Mouse (Mus musculus) CH12.LX (cell line): Measurements from ENCODE around the gene Plscr5. TPM values are rescaled to one million over a fixed set of nuclear protein-coding genes. Genes with fewer than 3 reads are reported as not detected.

Source experiments
- DNase-seq: peaks from one replicate; pipeline ENCODE4 v3.0.0-alpha.2; 2013; ENCODE audit errors: extremely low read depth
- H3K27ac ChIP-seq: 2 replicates; pipeline ENCODE4 v1.5.1; 2012; ENCODE audit warnings: low read depth, mild to moderate bottlenecking, control low read depth, moderate library complexity; ENCODE audit not compliant: insufficient read depth
- H3K27me3 ChIP-seq: replicated peaks from 2 replicates; pipeline ENCODE3; 2012; ENCODE audit warnings: inconsistent platforms
- H3K36me3 ChIP-seq, 2 experiments: replicated peaks in 1 of 2; 2 replicates each; pipeline versions ENCODE3 to v1.6.1; 2012; ENCODE audit warnings: inconsistent platforms in 1 of 2, low read length in 1 of 2, mild to moderate bottlenecking in 1 of 2, mixed read lengths in 1 of 2, moderate library complexity in 1 of 2; ENCODE audit not compliant: control insufficient read depth in 1 of 2, insufficient read depth in 1 of 2
- H3K4me1 ChIP-seq, 2 experiments: 2 replicates each; pipeline ENCODE4 v1.6.1; 2012; ENCODE audit warnings: inconsistent platforms in 1 of 2, moderate library complexity in 1 of 2; ENCODE audit not compliant: insufficient read depth in 2 of 2, control insufficient read depth in 1 of 2
- H3K4me2 ChIP-seq: 2 replicates; pipeline ENCODE4 v1.6.1; 2012; ENCODE audit warnings: low read depth, mild to moderate bottlenecking, control low read depth; ENCODE audit not compliant: poor library complexity, insufficient read depth, severe bottlenecking
- H3K4me3 ChIP-seq, 3 experiments: fragments of 150-350 bp in 1 of 3; sonication (generic) in 1 of 3; replicated peaks in 1 of 3; 2 replicates each; pipeline versions ENCODE3 to v1.5.1; 2011 to 2012; ENCODE audit warnings: low read depth in 2 of 3, low read length in 2 of 3, mild to moderate bottlenecking in 2 of 3, moderate library complexity in 2 of 3, control low read depth in 1 of 3, improper control_type of control experiment in 1 of 3, inconsistent platforms in 1 of 3, mixed read lengths in 1 of 3; ENCODE audit not compliant: poor library complexity in 1 of 3
- H3K79me2 ChIP-seq: replicated peaks from 2 replicates; pipeline ENCODE4 v1.6.1; 2012; ENCODE audit warnings: mild to moderate bottlenecking, moderate library complexity; ENCODE audit not compliant: control insufficient read depth, poor library complexity, insufficient read depth, severe bottlenecking; ENCODE audit errors: extremely low read depth
- H3K9ac ChIP-seq: 2 replicates; pipeline ENCODE4 v1.6.1; 2012; ENCODE audit warnings: low read depth, mild to moderate bottlenecking, control low read depth, moderate library complexity; ENCODE audit not compliant: insufficient read depth
- H3K9me3 ChIP-seq: replicated peaks from 2 replicates; pipeline ENCODE3; 2012; ENCODE audit warnings: low read length, inconsistent platforms, mixed read lengths
- BHLHE40 ChIP-seq: IDR thresholded peaks from 2 replicates; pipeline ENCODE4 v1.6.1; 2011; ENCODE audit warnings: mild to moderate bottlenecking, low read depth, low read length, improper control_type of control experiment
- CHD1 ChIP-seq: IDR thresholded peaks from 2 replicates; pipeline ENCODE4 v1.6.1; 2012; ENCODE audit warnings: low read depth, low read length, improper control_type of control experiment, inconsistent platforms
- CHD2 ChIP-seq: IDR thresholded peaks from 2 replicates; pipeline ENCODE4 v1.6.1; 2011; ENCODE audit warnings: low read length, improper control_type of control experiment
- CTCF ChIP-seq, 2 experiments: IDR thresholded peaks in 1 of 2; conservative IDR thresholded peaks in 1 of 2; 2 replicates each; pipeline ENCODE4 v1.5.1; 2011 to 2012; ENCODE audit warnings: low read depth in 2 of 2, low read length in 2 of 2, improper control_type of control experiment in 1 of 2, inconsistent platforms in 1 of 2, mild to moderate bottlenecking in 1 of 2, moderate library complexity in 1 of 2
- E2F4 ChIP-seq: IDR thresholded peaks from 2 replicates; pipeline ENCODE4 v1.6.1; 2011; ENCODE audit warnings: low read depth, low read length, improper control_type of control experiment; ENCODE audit not compliant: insufficient replicate concordance
- ELF1 ChIP-seq: IDR thresholded peaks from 2 replicates; pipeline ENCODE4 v1.6.1; 2014; ENCODE audit warnings: low read depth, mild to moderate bottlenecking, inconsistent platforms, low read length, improper control_type of control experiment
- EP300 ChIP-seq: IDR thresholded peaks from 2 replicates; pipeline ENCODE4 v1.6.1; 2011; ENCODE audit warnings: low read length, improper control_type of control experiment
- ETS1 ChIP-seq: conservative IDR thresholded peaks from 2 replicates; pipeline ENCODE4 v1.6.1; 2012; ENCODE audit warnings: low read depth, mild to moderate bottlenecking, inconsistent platforms, low read length, improper control_type of control experiment, moderate library complexity
- GABPA ChIP-seq: IDR thresholded peaks from 2 replicates; pipeline ENCODE4 v1.6.1; 2012; ENCODE audit warnings: low read depth, low read length, improper control_type of control experiment, inconsistent platforms; ENCODE audit not compliant: insufficient replicate concordance
- HCFC1 ChIP-seq: IDR thresholded peaks from 2 replicates; pipeline ENCODE4 v1.6.1; 2012; ENCODE audit warnings: low read depth, mild to moderate bottlenecking, inconsistent platforms, low read length, improper control_type of control experiment
- IRF4 ChIP-seq: IDR thresholded peaks from 2 replicates; pipeline ENCODE4 v1.6.1; 2014; ENCODE audit warnings: low read depth, mild to moderate bottlenecking, inconsistent platforms, low read length, improper control_type of control experiment
- JUN ChIP-seq: IDR thresholded peaks from 2 replicates; pipeline ENCODE4 v1.6.1; 2011; ENCODE audit warnings: low read depth, mild to moderate bottlenecking, low read length, improper control_type of control experiment, moderate library complexity; ENCODE audit not compliant: insufficient read depth
- JUND ChIP-seq: conservative IDR thresholded peaks from 2 replicates; pipeline ENCODE4 v1.6.1; 2011; ENCODE audit warnings: low read depth, low read length, improper control_type of control experiment
- KAT2A ChIP-seq: IDR thresholded peaks from 2 replicates; pipeline ENCODE4 v1.6.1; 2012; ENCODE audit warnings: low read length, improper control_type of control experiment, inconsistent platforms; ENCODE audit not compliant: insufficient replicate concordance
- MAFK ChIP-seq: IDR thresholded peaks from 2 replicates; pipeline ENCODE4 v1.6.1; 2011; ENCODE audit warnings: low read length, improper control_type of control experiment; ENCODE audit not compliant: insufficient replicate concordance
- MAX ChIP-seq: IDR thresholded peaks from 2 replicates; pipeline ENCODE4 v1.6.1; 2011; ENCODE audit warnings: low read length, improper control_type of control experiment
- MAZ ChIP-seq: IDR thresholded peaks from 2 replicates; pipeline ENCODE4 v1.6.1; 2012; ENCODE audit warnings: low read depth, mild to moderate bottlenecking, inconsistent platforms, low read length, improper control_type of control experiment, moderate library complexity
- MEF2A ChIP-seq: IDR thresholded peaks from 2 replicates; pipeline ENCODE4 v1.6.1; 2014; ENCODE audit warnings: low read depth, mild to moderate bottlenecking, inconsistent platforms, low read length, improper control_type of control experiment, borderline replicate concordance
- MXI1 ChIP-seq: IDR thresholded peaks from 2 replicates; pipeline ENCODE4 v1.6.1; 2011; ENCODE audit warnings: mild to moderate bottlenecking, low read depth, low read length, improper control_type of control experiment
- MYC ChIP-seq: IDR thresholded peaks from 2 replicates; pipeline ENCODE4 v1.6.1; 2011; ENCODE audit warnings: low read depth, mild to moderate bottlenecking, improper control_type of control experiment, low read length
- NELFE ChIP-seq: IDR thresholded peaks from 2 replicates; pipeline ENCODE4 v1.6.1; 2011; ENCODE audit warnings: low read depth, low read length, improper control_type of control experiment
- NRF1 ChIP-seq: IDR thresholded peaks from 2 replicates; pipeline ENCODE4 v1.6.1; 2014; ENCODE audit warnings: low read depth, mild to moderate bottlenecking, inconsistent platforms, low read length, improper control_type of control experiment, moderate library complexity
- PAX5 ChIP-seq: IDR thresholded peaks from 2 replicates; pipeline ENCODE4 v1.6.1; 2012; ENCODE audit warnings: low read length, inconsistent platforms, mixed read lengths
- POLR2A ChIP-seq: IDR thresholded peaks from 2 replicates; pipeline ENCODE4 v1.6.1; 2011; ENCODE audit warnings: low read depth, mild to moderate bottlenecking, improper control_type of control experiment, low read length
- POLR2AphosphoS2 ChIP-seq: IDR thresholded peaks from 2 replicates; pipeline ENCODE4 v1.6.1; 2011; ENCODE audit warnings: low read depth, low read length, improper control_type of control experiment
- RAD21 ChIP-seq: IDR thresholded peaks from 2 replicates; pipeline ENCODE4 v1.6.1; 2011; ENCODE audit warnings: low read depth, mild to moderate bottlenecking, low read length, improper control_type of control experiment, moderate library complexity
- RCOR1 ChIP-seq: conservative IDR thresholded peaks from 2 replicates; pipeline ENCODE4 v1.6.1; 2012; ENCODE audit warnings: low read depth, mild to moderate bottlenecking, inconsistent platforms, low read length, improper control_type of control experiment
- SIN3A ChIP-seq: IDR thresholded peaks from 2 replicates; pipeline ENCODE4 v1.6.1; 2012; ENCODE audit warnings: low read length, improper control_type of control experiment, inconsistent platforms
- SMC3 ChIP-seq: IDR thresholded peaks from 2 replicates; pipeline ENCODE4 v1.6.1; 2011; ENCODE audit warnings: low read depth, low read length, improper control_type of control experiment
- TBP ChIP-seq: conservative IDR thresholded peaks from 2 replicates; pipeline ENCODE4 v1.6.1; 2011; ENCODE audit warnings: low read depth, low read length, improper control_type of control experiment
- TCF12 ChIP-seq: IDR thresholded peaks from 2 replicates; pipeline ENCODE4 v1.6.1; 2014; ENCODE audit warnings: low read depth, mild to moderate bottlenecking, inconsistent platforms, low read length, improper control_type of control experiment
- UBTF ChIP-seq: IDR thresholded peaks from 2 replicates; pipeline ENCODE4 v1.6.1; 2012; ENCODE audit warnings: low read depth, mild to moderate bottlenecking, inconsistent platforms, low read length, improper control_type of control experiment, moderate library complexity
- USF1 ChIP-seq: IDR thresholded peaks from 2 replicates; pipeline ENCODE4 v1.6.1; 2014; ENCODE audit warnings: low read depth, mild to moderate bottlenecking, inconsistent platforms, low read length, improper control_type of control experiment
- ZC3H11A ChIP-seq: IDR thresholded peaks from 2 replicates; pipeline ENCODE4 v1.6.1; 2012; ENCODE audit warnings: low read depth, mild to moderate bottlenecking, inconsistent platforms, low read length, improper control_type of control experiment
- ZMIZ1 ChIP-seq: IDR thresholded peaks from 2 replicates; pipeline ENCODE4 v1.6.1; 2012; ENCODE audit warnings: low read depth, mild to moderate bottlenecking, inconsistent platforms, low read length, improper control_type of control experiment
- dilution Hi-C: fragments of 300-500 bp; cut with MboI; formaldehyde crosslinking; loops from 2 replicates; pipeline ENCODE4 v1.14.3; 2020; ENCODE audit warnings: low sequenced_read_pairs; ENCODE audit not compliant: extremely low pct_unique_long_range_greater_than_20kb, extremely low pct_ligation_motif_present
- in situ Hi-C: fragments of 300-500 bp; cut with MboI; formaldehyde crosslinking; loops from 3 replicates; pipeline ENCODE4 v1.14.3; 2019; ENCODE audit warnings: low sequenced_read_pairs, low pct_ligation_motif_present, low pct_unique_long_range_greater_than_20kb, mixed read lengths
- polyA plus RNA-seq: library from polyadenylated mRNA; unstranded; fragments of >175 nt; gene quantifications from 2 replicates; pipeline ENCODE4 v1.2.1, GENCODE M21; 2012; ENCODE audit warnings: low read depth; ENCODE audit not compliant: insufficient read length
- total RNA-seq, 2 experiments: library from RNA; depleted of rRNA; stranded (reverse); fragments of 300-350 nt in 1 of 2; fragments of >200 nt in 1 of 2; gene quantifications; 2 replicates each; pipeline ENCODE4 v1.2.3; 2012 to 2014

Plscr5 gene
- total and polyA plus RNA-seq, 3 experiments: not detected

- TF ChIP-seq NELFE (peak; percentile 30; the same call in 1 of the 2 replicates), PAX5 (no peak), MAFK (no peak), MYC (no peak), POLR2A (peak; percentile 53), NRF1 (0 out of 2 replicates have a peak, but pooled peaks have one; percentile 26), RAD21 (peak; percentile 14; the same call in 1 of the 2 replicates), CHD1 (peak; percentile 84)
Observed at GRCm38 (mm10) chr9:92248773-92249446, 56.2 kb downstream of the Plscr5 start (continued).

DNA sequence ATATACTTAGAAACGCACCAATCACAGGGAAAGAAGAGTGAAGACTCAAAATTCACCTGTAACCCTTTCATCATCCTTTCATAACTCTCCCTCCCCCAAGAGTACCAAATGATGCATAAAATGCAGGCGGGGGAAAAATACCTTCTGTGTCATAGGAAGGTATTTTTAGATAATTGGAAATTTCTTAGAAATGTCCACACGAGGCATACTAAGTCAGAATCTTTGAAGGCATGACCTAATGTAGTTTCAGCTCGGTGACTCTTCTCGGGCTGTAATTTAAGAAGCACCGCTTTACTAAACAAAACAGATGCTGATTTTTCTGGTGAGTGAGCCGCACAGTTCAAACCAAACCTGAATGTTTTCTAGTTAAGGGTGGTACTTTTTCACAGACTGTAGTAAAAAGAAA lies 56.7 kb downstream of the Plscr5 start, which contains the start of gene Plscr1:
TSS of gene Plscr1 (plus strand) at position 304 of the 406 bp plus-strand sequence.
- Histone ChIP-seq H3K4me2 (peak within 1 kb of the TSS; percentile 95), H3K9me3 (no peaks in the 10 kb centered on the region), H3K27ac (peak within 1 kb of the TSS; percentile 100), H3K27me3 (no peaks in the 10 kb centered on the region), H3K36me3 (peaks cover 7 to 11% of the 10 kb centered on the region in 2 experiments), H3K9ac (peak within 1 kb of the TSS; percentile 100), H3K4me1 (peaks cover 0 to 21% of the 10 kb centered on the region in 2 experiments; a peak in 2 of 4 replicates), H3K4me3 (peak within 1 kb of the TSS; percentile 84 to 99 (median 91)), H3K79me2 (peaks cover 35% of the 10 kb centered on the region)
- DNase-seq: peak; percentile 92
- TF ChIP-seq CHD2: peak; percentile 87
- TF ChIP-seq MXI1: peak; percentile 59; the same call in 1 of the 2 replicates
- TF ChIP-seq E2F4: 0 out of 2 replicates have a peak, but pooled peaks have one; percentile 72
- TF ChIP-seq EP300: peak; percentile 85
- TF ChIP-seq ELF1: no peak
- peak; percentile 79 for TF ChIP-seq RCOR1
- TF ChIP-seq GABPA: no peak
- peak; percentile 98 for TF ChIP-seq MAZ
- peak; percentile 80 for TF ChIP-seq MAFK
- TF ChIP-seq POLR2AphosphoS2: 0 out of 2 replicates have a peak, but pooled peaks have one; percentile 24
- peak; percentile 77 for TF ChIP-seq IRF4
- peak; percentile 92 for TF ChIP-seq TBP
- TF ChIP-seq TCF12: peak; percentile 91
- peak; percentile 88 for TF ChIP-seq ZMIZ1
- peak; percentile 85 for TF ChIP-seq JUN
- peak; percentile 88 for TF ChIP-seq BHLHE40
- peak; percentile 98 for TF ChIP-seq ETS1
- no peak for TF ChIP-seq CHD1
- peak; percentile 84; the same call in 1 of the 2 replicates for TF ChIP-seq JUND
- TF ChIP-seq HCFC1: peak; percentile 30; the same call in 1 of the 2 replicates
- TF ChIP-seq UBTF: no peak
- peak; percentile 99 for TF ChIP-seq MEF2A
- TF ChIP-seq CTCF (conservative IDR thresholded peaks at IDR 0.05 in 1 of 2, IDR thresholded peaks at IDR 0.05 in 1 of 2; ENCODE audit: low read depth in 2 of 2, low read length in 2 of 2): no peak
- TF ChIP-seq SMC3: no peak
- TF ChIP-seq ZC3H11A: no peak
- TF ChIP-seq USF1: no peak
- TF ChIP-seq NELFE: 0 out of 2 replicates have a peak, but pooled peaks have one; percentile 46
- TF ChIP-seq MAX: peak; percentile 60
- TF ChIP-seq KAT2A: no peak
- peak; percentile 4 for TF ChIP-seq RAD21
- peak; percentile 92 for TF ChIP-seq MYC
- peak; percentile 85 for TF ChIP-seq SIN3A
- dilution Hi-C loops: no loop called here
- in situ Hi-C loops: loop anchor here (25.0 kb wide), 1 partner anchor 238 kb away; no protein-coding TSS in a partner anchor
